Mouse (Mus musculus): ENCODE results near the gene Ube2e2. TPM values are rescaled to one million over a fixed set of nuclear protein-coding genes. Genes with fewer than 3 reads are reported as not detected.
"Not testable (repeated sequence)": the region's sequence is repeated elsewhere in the genome, so short reads cannot be mapped to it uniquely, and the experiment has no call there.

Ube2e2 gene
- polyA plus RNA-seq, 1 experiment: not detected

DNA sequence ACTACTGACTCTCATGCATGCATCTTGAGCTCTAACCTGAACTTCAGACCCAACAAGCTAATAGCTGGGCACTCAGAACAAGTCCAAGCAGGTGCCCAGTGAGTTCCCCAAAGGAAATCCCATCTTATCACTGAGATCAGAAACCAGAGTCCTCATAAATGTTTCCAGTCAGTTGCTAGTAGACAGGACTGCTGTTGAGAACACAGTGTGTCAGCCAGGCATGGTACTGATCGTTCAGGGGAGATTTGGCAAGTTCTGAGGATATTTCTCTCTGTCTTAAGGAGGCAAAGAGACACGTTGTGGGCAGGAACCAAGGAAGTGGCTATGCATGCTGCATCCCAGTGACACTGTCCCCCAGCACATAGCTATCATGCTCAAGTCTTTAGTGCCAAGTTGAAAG lies 275.5 kb downstream of the Ube2e2 start:
- no peak for TF ChIP-seq CTCF (IDR thresholded peaks at IDR 0.05; ENCODE audit: insufficient read depth, low read depth, low read length)
- TF ChIP-seq POLR2A (IDR thresholded peaks at IDR 0.05; ENCODE audit: insufficient read depth, low read depth, low read length): no peak
- WGBS: 56% methylated on average over 2 of the region's 2 CpGs
- Histone ChIP-seq H3K27ac (ENCODE audit: insufficient read depth, low read depth, low read length) (no peak overlapping the region), H3K4me3 (ENCODE audit: insufficient read depth, low read depth, low read length) (no peak overlapping the region), H3K4me1 (ENCODE audit: control insufficient read depth, insufficient read depth, low read length) (no peaks in the 10 kb centered on the region)

DNA sequence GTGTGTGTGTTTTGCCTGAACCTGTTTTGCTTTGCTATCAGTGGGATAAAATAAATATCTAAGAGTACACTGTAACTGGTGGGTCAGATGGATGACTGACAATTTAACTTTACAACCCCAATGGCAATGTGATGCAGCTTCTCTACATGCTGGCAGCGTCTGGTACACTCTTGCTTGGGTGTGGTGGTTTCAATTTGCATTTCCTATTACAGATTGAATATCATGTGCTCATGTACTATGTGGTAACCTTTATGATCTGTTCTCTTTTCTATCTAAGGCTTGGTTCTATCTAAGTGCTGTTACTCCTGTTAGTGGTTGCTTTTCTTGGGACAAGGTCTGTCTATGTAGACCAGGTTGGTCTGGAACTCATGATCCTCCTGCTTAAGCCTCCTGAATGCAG lies 292.1 kb downstream of the Ube2e2 start:
- no peak for TF ChIP-seq POLR2A (IDR thresholded peaks at IDR 0.05; ENCODE audit: insufficient read depth, low read depth, low read length)
- no peak for TF ChIP-seq CTCF (IDR thresholded peaks at IDR 0.05; ENCODE audit: insufficient read depth, low read depth, low read length)
- Histone ChIP-seq H3K27ac (ENCODE audit: insufficient read depth, low read depth, low read length) (no peak overlapping the region), H3K4me1 (ENCODE audit: control insufficient read depth, insufficient read depth, low read length) (no peaks in the 10 kb centered on the region), H3K4me3 (ENCODE audit: insufficient read depth, low read depth, low read length) (no peak overlapping the region)
- WGBS: 79% methylated on average over 1 of the region's 1 CpGs

DNA sequence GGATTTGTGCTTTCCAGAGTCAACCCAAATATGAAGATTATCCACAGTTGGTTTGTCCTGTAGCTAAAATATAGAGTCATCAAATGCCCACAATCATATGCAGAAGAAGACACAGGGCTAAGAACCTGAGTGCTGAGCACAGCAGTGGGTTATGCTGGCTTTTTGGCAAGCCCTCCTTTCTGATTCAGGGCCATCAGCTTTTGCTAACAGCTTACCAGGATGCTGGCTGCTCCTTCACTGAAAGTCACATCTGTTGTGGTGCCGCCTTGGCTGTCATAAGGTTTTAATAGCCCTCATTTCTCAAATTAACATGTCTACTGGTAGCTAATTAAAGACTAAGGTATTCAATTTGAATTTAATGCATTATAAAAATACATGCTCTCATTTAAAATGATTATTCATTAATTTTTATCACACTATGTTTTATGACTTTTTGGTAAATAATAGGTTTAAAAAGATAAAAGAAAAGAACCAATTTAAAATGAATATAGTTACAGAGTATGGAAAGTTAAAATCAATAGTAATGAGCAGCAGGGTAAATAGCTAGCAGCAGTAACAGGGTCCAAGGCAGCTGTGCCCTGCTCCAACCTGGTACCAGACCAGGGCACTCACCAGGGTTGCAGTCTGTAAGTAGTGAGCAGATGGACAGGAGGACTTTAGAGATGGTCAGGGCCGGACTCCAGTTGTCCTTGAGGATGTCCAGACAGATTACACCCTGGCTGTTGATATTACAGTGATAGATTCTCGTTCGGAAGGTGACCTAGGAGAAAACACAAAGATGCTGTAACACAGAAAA lies 307.6 kb downstream of the Ube2e2 start:
- Histone ChIP-seq H3K27ac (ENCODE audit: insufficient read depth, low read depth, low read length) (no peak overlapping the region), H3K4me1 (ENCODE audit: control insufficient read depth, insufficient read depth, low read length) (0 out of 2 replicates have a peak, but pooled peaks cover 2% of the 10 kb centered on the region), H3K4me3 (ENCODE audit: insufficient read depth, low read depth, low read length) (no peak overlapping the region)
- 73% methylated on average over 4 of the region's 4 CpGs for WGBS
- TF ChIP-seq POLR2A (IDR thresholded peaks at IDR 0.05; ENCODE audit: insufficient read depth, low read depth, low read length): no peak
- no peak for TF ChIP-seq CTCF (IDR thresholded peaks at IDR 0.05; ENCODE audit: insufficient read depth, low read depth, low read length)

DNA sequence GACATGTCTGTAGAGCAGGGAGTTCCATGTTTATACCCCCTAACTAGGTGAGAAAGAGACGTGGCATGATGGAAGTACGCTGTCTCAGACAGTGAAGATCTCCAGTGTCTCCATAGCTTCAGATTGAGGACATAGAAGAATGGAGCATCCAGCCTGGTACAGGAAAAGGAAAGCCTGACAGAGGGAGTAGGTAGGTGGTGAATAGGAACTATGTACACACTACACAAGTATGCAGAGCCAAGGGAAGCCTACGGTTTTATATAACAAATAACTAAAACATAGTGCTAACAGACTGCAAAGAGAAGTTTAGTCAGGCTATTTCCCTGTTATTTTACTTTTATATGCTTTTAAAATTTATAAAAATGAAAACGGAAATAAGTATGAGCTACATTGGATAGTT lies 312.3 kb downstream of the Ube2e2 start:
- Histone ChIP-seq H3K4me1 (ENCODE audit: control insufficient read depth, insufficient read depth, low read length) (0 out of 2 replicates have a peak, but pooled peaks cover 2% of the 10 kb centered on the region), H3K4me3 (ENCODE audit: insufficient read depth, low read depth, low read length) (no peak overlapping the region), H3K27ac (ENCODE audit: insufficient read depth, low read depth, low read length) (no peak overlapping the region)
- TF ChIP-seq CTCF (IDR thresholded peaks at IDR 0.05; ENCODE audit: insufficient read depth, low read depth, low read length) (no peak), POLR2A (IDR thresholded peaks at IDR 0.05; ENCODE audit: insufficient read depth, low read depth, low read length) (no peak)
- WGBS: 95% methylated on average over 4 of the region's 4 CpGs

DNA sequence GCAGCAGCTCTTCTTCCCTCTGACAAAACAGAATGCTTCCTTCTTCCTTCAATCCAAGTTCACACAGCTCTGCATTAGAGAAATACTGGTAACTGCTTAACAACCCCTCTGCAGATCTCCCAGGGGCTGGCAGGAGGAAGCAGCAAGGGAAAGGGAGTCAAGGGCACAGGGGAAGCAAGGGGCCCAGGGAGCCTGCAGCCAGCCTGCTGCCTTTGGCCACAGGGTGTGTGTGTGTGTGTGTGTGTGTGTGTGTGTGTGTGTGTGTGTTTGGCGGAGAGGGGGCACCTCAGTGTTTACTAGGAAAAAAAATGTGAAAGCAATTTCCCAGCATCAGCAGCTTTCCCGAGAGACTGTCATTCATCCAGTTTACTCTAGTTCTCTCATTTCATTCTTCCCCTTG lies 319.3 kb downstream of the Ube2e2 start:
- Histone ChIP-seq H3K4me3 (ENCODE audit: insufficient read depth, low read depth, low read length) (no peak overlapping the region), H3K27ac (ENCODE audit: insufficient read depth, low read depth, low read length) (no peak overlapping the region), H3K4me1 (ENCODE audit: control insufficient read depth, insufficient read depth, low read length) (no peaks in the 10 kb centered on the region)
- TF ChIP-seq POLR2A (IDR thresholded peaks at IDR 0.05; ENCODE audit: insufficient read depth, low read depth, low read length) (no peak), CTCF (IDR thresholded peaks at IDR 0.05; ENCODE audit: insufficient read depth, low read depth, low read length) (no peak)
- WGBS: 83% methylated on average over 2 of the region's 2 CpGs

DNA sequence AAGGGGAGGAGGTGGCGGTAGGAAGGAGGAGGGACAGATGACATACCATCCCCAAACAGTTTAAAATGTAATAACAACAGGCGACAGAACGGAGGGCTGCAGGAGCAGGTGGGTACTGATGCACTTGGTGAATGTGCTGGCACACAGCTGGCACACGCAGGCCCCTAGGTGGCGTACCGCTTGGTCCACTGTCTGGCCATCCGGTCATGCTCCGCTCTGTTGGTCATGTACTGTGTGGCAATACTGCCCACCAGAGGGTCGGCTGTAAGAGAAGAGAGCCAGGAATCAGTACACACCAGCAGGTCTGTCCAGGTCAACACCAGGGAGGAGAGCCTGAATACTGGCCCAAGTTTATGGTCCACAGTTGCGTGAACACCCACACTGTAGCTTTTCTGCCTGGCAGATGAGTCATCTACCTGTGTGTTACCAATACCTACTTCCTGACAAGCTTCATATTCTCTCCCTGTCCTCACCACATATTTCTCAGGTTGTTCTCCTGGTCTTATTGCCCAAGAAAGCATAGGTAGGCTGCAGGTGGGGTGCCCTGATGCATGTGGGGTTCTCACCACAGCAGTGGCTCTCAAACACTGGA lies 319.8 kb downstream of the Ube2e2 start:
- TF ChIP-seq POLR2A (IDR thresholded peaks at IDR 0.05; ENCODE audit: insufficient read depth, low read depth, low read length): no peak
- TF ChIP-seq CTCF (IDR thresholded peaks at IDR 0.05; ENCODE audit: insufficient read depth, low read depth, low read length): no peak
- 76% methylated on average over 10 of the region's 10 CpGs for WGBS

DNA sequence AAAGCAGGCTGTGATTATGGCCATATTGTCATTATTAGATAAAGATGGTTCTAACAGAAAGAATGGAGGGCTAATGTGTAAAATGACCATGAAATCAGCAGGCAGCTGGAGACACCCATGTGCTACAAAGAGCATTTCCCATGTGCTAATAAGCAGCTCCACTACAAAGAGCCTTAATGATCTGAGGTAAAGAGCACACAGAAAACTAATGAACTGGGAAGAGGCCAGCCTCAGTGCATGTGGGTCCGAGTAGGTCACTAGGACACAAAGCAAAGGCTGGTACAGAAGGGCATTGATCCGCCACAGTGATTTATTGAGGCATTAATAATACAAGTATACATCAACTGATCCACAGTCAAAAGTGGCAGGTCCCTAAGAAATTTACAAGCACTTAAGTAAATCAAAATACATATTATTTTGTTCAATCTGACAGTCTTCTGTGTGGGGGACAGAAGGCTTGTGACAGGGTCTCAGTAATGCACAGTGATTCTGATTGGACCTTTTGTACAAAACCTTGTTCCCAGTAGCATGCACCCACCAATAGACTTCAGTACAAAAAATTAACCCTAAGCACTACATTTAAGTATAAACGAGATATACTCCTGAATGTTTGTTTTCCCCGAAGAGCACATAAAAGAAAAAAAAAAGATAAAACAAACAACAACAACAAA lies 320.6 kb downstream of the Ube2e2 start:
- WGBS: 58% methylated on average over 4 of the region's 4 CpGs
- H3K4me3 ChIP-seq (ENCODE audit: insufficient read depth, low read depth, low read length): no peak overlapping the region
- TF ChIP-seq CTCF (IDR thresholded peaks at IDR 0.05; ENCODE audit: insufficient read depth, low read depth, low read length): no peak
- no peak for TF ChIP-seq POLR2A (IDR thresholded peaks at IDR 0.05; ENCODE audit: insufficient read depth, low read depth, low read length)
- H3K27ac ChIP-seq (ENCODE audit: insufficient read depth, low read depth, low read length): no peak overlapping the region
- H3K4me1 ChIP-seq (ENCODE audit: control insufficient read depth, insufficient read depth, low read length): no peaks in the 10 kb centered on the region

More for the DNA sequence above, 319.8 kb downstream of the Ube2e2 start:
- Histone ChIP-seq H3K4me1 (ENCODE audit: control insufficient read depth, insufficient read depth, low read length) (no peaks in the 10 kb centered on the region), H3K27ac (ENCODE audit: insufficient read depth, low read depth, low read length) (no peak overlapping the region), H3K4me3 (ENCODE audit: insufficient read depth, low read depth, low read length) (no peak overlapping the region)

DNA sequence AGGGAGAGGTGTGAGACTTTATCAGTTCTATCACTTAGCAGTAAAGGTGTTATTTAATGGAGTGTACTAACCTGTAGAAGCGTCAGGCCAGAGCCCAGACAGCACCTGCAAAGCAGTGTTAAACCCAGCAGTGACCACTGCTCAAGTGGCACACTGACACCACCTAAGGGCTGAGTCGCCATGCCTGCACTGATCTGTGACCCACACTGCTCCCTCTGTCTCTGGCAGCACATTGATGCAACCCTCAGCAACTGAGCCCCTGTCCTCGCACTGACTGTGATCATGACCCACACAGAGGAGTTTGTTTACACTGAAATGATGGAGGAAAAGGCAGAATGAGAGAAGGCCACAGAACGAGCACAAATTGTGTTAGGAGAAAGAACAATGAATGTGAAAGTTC lies 321.2 kb downstream of the Ube2e2 start:
- H3K4me3 ChIP-seq (ENCODE audit: insufficient read depth, low read depth, low read length): no peak overlapping the region
- H3K27ac ChIP-seq (ENCODE audit: insufficient read depth, low read depth, low read length): no peak overlapping the region
- TF ChIP-seq CTCF (IDR thresholded peaks at IDR 0.05; ENCODE audit: insufficient read depth, low read depth, low read length) (no peak), POLR2A (IDR thresholded peaks at IDR 0.05; ENCODE audit: insufficient read depth, low read depth, low read length) (no peak)
- WGBS: 66% methylated on average over 4 of the region's 4 CpGs
- no peaks in the 10 kb centered on the region for H3K4me1 ChIP-seq (ENCODE audit: control insufficient read depth, insufficient read depth, low read length)

DNA sequence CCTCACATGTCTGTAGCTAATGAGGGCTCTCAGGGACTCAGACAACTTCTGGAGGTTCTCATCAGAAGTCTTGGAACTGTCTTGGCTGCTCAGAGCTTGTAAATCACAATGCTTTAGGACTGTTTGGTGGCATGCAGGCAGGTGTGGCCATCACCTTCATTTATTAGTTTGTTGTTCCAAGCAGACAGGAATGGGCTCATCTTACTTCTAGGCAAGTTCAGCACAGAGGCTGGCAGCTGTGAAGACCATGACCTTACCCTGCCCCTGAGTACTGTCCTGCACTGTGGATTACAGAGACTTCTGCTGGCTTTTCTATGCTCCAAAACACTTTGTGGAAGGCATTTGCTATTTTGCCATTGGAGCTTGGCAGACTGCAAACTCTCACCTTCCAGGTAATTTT lies 324.5 kb downstream of the Ube2e2 start:
- TF ChIP-seq POLR2A (IDR thresholded peaks at IDR 0.05; ENCODE audit: insufficient read depth, low read depth, low read length) (no peak), CTCF (IDR thresholded peaks at IDR 0.05; ENCODE audit: insufficient read depth, low read depth, low read length) (no peak)
- H3K4me3 ChIP-seq (ENCODE audit: insufficient read depth, low read depth, low read length): no peak overlapping the region
- H3K27ac ChIP-seq (ENCODE audit: insufficient read depth, low read depth, low read length): no peak overlapping the region
- no peaks in the 10 kb centered on the region for H3K4me1 ChIP-seq (ENCODE audit: control insufficient read depth, insufficient read depth, low read length)

DNA sequence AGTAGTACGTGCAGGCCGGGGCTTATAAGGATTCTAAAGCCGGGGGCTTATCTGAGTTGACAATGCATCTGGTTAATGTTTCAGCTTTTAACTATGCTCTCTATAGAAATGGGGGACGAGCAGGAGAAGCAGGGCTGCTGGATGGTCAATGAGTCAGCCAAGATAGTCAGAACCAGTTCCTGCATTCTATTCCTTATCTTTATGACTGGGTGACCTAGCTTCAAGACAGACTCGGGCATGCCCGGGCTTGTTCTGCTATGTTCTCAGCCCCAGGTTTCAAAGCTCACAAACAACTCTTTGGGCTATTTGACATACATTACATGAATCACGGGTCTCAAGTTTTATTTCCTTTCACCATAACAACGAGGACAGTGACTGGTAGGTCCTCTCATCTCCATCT lies 329.1 kb downstream of the Ube2e2 start:
- not testable (repeated sequence) for H3K27ac ChIP-seq (ENCODE audit: insufficient read depth, low read depth, low read length); H3K4me3 ChIP-seq (ENCODE audit: insufficient read depth, low read depth, low read length); H3K4me1 ChIP-seq (ENCODE audit: control insufficient read depth, insufficient read depth, low read length)
- 92% methylated on average over 8 of the region's 8 CpGs for WGBS

All from olfactory bulb, adult 2 months (tissue).